Mouse (Mus musculus) kidney, postnatal 0 days (tissue): ENCODE data around the gene Amotl1. TPM values are rescaled to one million over a fixed set of nuclear protein-coding genes. Genes with fewer than 3 reads are reported as not detected.

Experiments used
- ATAC-seq: fragments of 200-750 bp; cut with Nextera tagmentation; replicated peaks from 2 replicates; pipeline ENCODE4 v1.8.0; 2017; ENCODE audit warnings: low read depth, moderate number of reproducible peaks, moderate TSS enrichment, moderate library complexity; ENCODE audit not compliant: low FRiP score
- DNase-seq: peaks from one replicate; pipeline ENCODE4 v3.0.0-alpha.2; 2016; ENCODE audit warnings: low spot score
- H3K27ac ChIP-seq: fragments of 300-500 bp; sonication (generic); 2 replicates; pipeline ENCODE4 v1.5.1; 2014; ENCODE audit warnings: mild to moderate bottlenecking
- H3K27me3 ChIP-seq: fragments of 300-500 bp; sonication (generic); 2 replicates; pipeline ENCODE4 v1.6.1; 2014; ENCODE audit warnings: low read length, mixed read lengths; ENCODE audit not compliant: insufficient read depth
- H3K36me3 ChIP-seq: fragments of 300-500 bp; sonication (generic); 2 replicates; pipeline ENCODE4 v1.6.1; 2014; ENCODE audit warnings: low read length, mixed read lengths; ENCODE audit not compliant: insufficient read depth
- H3K4me1 ChIP-seq: fragments of 300-500 bp; sonication (generic); replicated peaks from 2 replicates; pipeline ENCODE4 v1.6.1; 2014; ENCODE audit warnings: antibody characterized with exemption, low read length, mixed read lengths; ENCODE audit not compliant: insufficient read depth
- H3K4me2 ChIP-seq: fragments of 300-500 bp; sonication (generic); 2 replicates; pipeline ENCODE4 v1.6.1; 2014; ENCODE audit warnings: mild to moderate bottlenecking, low read length, moderate library complexity, mixed read lengths
- H3K4me3 ChIP-seq: fragments of 300-500 bp; sonication (generic); replicated peaks from 2 replicates; pipeline ENCODE4 v1.5.1; 2014; ENCODE audit warnings: low read depth, low read length
- H3K9ac ChIP-seq: fragments of 300-500 bp; sonication (generic); 2 replicates; pipeline ENCODE4 v1.6.1; 2014; ENCODE audit warnings: low read depth, low read length
- H3K9me3 ChIP-seq: fragments of 300-500 bp; sonication (generic); replicated peaks from 2 replicates; pipeline ENCODE4 v1.6.1; 2016; ENCODE audit warnings: low read length, inconsistent platforms, mixed read lengths
- CTCF ChIP-seq: IDR thresholded peaks from 2 replicates; pipeline ENCODE4 v1.5.1; 2016; ENCODE audit warnings: antibody characterized with exemption, low read depth, mild to moderate bottlenecking, moderate library complexity
- WGBS: fragments of 180-500 bp; shearing (Covaris S2); extraction: QIAGEN DNeasy Blood & Tissue Kit; methylation state at CpG from one replicate; pipeline ENCODE4 v1.1.7; 2014; 5-methylcytosine and 5-hydroxymethylcytosine counted together
- polyA plus RNA-seq: library from polyadenylated mRNA; unstranded; fragments of >200 nt; fragmentation: Nextera tagmentation; extraction: Ambion mirVana; gene quantifications from 2 replicates; pipeline ENCODE4 v1.2.1, GENCODE M21; 2015

Amotl1 gene
- polyA plus RNA-seq, 1 experiment from 2014 or later: 12.0 TPM

DNA sequence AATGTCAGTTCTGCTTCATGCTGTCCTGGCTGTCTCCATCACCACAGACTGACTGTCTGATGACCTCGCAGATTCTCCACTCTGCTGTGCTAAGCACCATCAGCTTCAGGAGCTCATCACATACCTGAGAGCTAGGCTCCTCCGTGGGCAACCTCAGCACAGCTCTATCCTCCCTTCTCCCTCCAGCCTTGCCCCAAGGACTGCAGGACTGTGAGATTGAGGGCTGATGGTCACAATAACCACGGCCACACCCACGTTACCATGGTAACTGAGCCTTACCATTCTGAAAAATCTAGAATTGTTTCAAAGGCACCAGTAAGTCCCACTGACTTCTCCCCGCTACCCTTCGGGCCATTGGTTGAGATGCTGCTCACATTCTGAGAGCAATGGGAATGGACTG is 1.5 kb downstream of the Amotl1 start:
- ATAC-seq: no peak
- 68% methylated on average over 6 of the region's 6 CpGs for WGBS
- no peaks in the 10 kb centered on the region for H3K36me3 ChIP-seq
- peaks cover 17% of the 10 kb centered on the region for H3K4me1 ChIP-seq
- H3K4me2 ChIP-seq: no peak overlapping the region
- H3K27ac ChIP-seq: peak overlapping the region; percentile 85; the same call in 1 of the 2 replicates
- no peak for DNase-seq
- H3K4me3 ChIP-seq: no peak overlapping the region
- no peaks in the 10 kb centered on the region for H3K27me3 ChIP-seq
- H3K9me3 ChIP-seq: no peaks in the 10 kb centered on the region
- H3K9ac ChIP-seq: no peak overlapping the region
- TF ChIP-seq CTCF: no peak

- 17% methylated on average over 5 of the region's 5 CpGs for WGBS
- H3K9ac ChIP-seq: no peak overlapping the region
- no peaks in the 10 kb centered on the region for H3K9me3 ChIP-seq
- ATAC-seq (peak; percentile 80), DNase-seq (peak; percentile 73)
- H3K27me3 ChIP-seq: no peaks in the 10 kb centered on the region
- H3K27ac ChIP-seq: peak overlapping the region; percentile 85
- H3K4me2 ChIP-seq: no peak overlapping the region
- no peaks in the 10 kb centered on the region for H3K36me3 ChIP-seq
- no peak overlapping the region for H3K4me3 ChIP-seq
- TF ChIP-seq CTCF: no peak
- peaks cover 17% of the 10 kb centered on the region for H3K4me1 ChIP-seq
Observed at GRCm38 (mm10) chr9:14642251-14643021, 2.4 kb downstream of the Amotl1 start.

DNA sequence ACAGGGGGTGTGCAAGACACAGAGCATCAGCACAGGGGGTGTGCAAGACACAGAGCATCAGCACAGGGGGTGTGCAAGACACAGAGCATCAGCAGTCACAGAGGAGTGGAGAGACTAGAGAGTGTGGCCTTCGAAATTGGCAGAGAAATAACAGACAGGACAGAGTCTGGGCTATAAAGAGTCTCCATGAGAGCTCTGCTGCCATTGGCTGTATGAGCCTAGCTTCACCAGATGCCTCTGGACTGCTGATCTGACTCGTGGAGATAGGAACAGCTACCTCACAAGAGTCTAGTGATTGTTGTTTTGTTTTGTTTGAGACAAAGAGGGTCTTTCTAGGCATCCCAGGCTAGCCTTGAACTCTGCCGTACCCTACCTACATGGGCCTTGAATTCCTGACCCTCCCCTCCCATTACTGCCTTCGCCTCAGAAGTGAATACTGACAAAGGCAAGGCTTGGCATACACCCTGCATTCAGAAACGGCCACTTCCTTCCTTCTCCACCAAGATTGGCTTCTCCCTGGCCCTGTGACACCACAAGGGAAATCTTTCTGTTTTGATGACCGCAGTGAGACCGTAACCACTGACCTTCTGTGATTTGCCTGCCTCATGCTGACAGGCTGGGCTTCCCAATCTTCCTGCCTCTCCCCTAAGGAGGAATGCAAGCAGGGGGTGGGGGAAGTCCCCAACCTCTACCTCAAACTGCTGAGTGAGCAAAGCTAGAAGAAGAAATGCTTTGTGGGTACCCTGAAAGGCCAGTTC is 3.4 kb downstream of the Amotl1 start:
- 21% methylated on average over 7 of the region's 7 CpGs for WGBS
- Histone ChIP-seq H3K36me3 (no peaks in the 10 kb centered on the region), H3K9me3 (no peaks in the 10 kb centered on the region), H3K4me2 (no peak overlapping the region), H3K27ac (peak overlapping the region; percentile 85), H3K9ac (no peak overlapping the region), H3K4me3 (no peak overlapping the region), H3K27me3 (no peaks in the 10 kb centered on the region), H3K4me1 (peaks cover 17% of the 10 kb centered on the region)
- ATAC-seq (peak; percentile 43; the same call in 1 of the 2 replicates), DNase-seq (peak; percentile 86)
- no peak for TF ChIP-seq CTCF

- WGBS: 67% methylated on average over 3 of the region's 3 CpGs
- no peak for ATAC-seq
- Histone ChIP-seq H3K27me3 (no peaks in the 10 kb centered on the region), H3K9ac (no peak overlapping the region), H3K4me3 (no peak overlapping the region), H3K4me2 (no peak overlapping the region), H3K36me3 (no peaks in the 10 kb centered on the region), H3K27ac (no peak overlapping the region), H3K9me3 (no peaks in the 10 kb centered on the region), H3K4me1 (peaks cover 12% of the 10 kb centered on the region; the same call in 1 of the 2 replicates)
- no peak for DNase-seq
- no peak for TF ChIP-seq CTCF
Observed at GRCm38 (mm10) chr9:14636244-14636643, 8.6 kb downstream of the Amotl1 start.

- DNase-seq (no peak), ATAC-seq (no peak)
- TF ChIP-seq CTCF: no peak
- Histone ChIP-seq H3K27ac (no peak overlapping the region), H3K4me1 (peaks cover 7% of the 10 kb centered on the region; the same call in 1 of the 2 replicates), H3K4me3 (no peak overlapping the region), H3K4me2 (no peak overlapping the region), H3K27me3 (no peaks in the 10 kb centered on the region), H3K9ac (no peak overlapping the region), H3K9me3 (no peaks in the 10 kb centered on the region), H3K36me3 (no peaks in the 10 kb centered on the region)
- whole genome bisulfite sequencing: 82% methylated on average over 7 of the region's 7 CpGs
Observed at GRCm38 (mm10) chr9:14635551-14635950, 9.3 kb downstream of the Amotl1 start.

DNA sequence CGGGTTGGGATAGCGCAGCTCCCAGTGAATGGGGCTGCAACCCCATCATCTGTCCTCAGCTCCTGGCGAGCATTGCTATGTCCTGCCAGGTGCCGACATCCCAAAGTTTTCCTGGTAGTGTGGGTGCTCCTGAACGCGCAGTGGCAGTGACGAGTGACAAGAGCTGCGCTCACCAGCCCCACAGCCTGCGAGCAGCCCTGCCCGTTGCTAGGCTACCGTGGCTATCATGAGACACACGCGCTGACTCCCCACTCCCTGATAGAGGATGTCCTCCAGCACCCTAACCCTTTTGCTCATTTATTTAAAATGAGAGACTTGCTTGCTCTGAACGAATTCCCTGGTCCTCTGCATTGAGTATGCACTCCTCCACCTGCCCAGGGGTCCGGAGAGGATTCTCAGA is 10.7 kb downstream of the Amotl1 start:
- no peaks in the 10 kb centered on the region for H3K27me3 ChIP-seq
- H3K9me3 ChIP-seq: no peaks in the 10 kb centered on the region
- H3K27ac ChIP-seq: no peak overlapping the region
- ATAC-seq (no peak), DNase-seq (no peak)
- H3K36me3 ChIP-seq: no peaks in the 10 kb centered on the region
- H3K9ac ChIP-seq: no peak overlapping the region
- no peak overlapping the region for H3K4me2 ChIP-seq
- no peak for TF ChIP-seq CTCF
- 25% methylated on average over 15 of the region's 15 CpGs for WGBS
- no peak overlapping the region for H3K4me3 ChIP-seq
- peaks cover 7% of the 10 kb centered on the region; the same call in 1 of the 2 replicates for H3K4me1 ChIP-seq
